Mouse (Mus musculus) CD4-positive, CD25-positive, alpha-beta regulatory T cell, adult 2 months (primary cell): ENCODE data around the gene Galnt7.

Experiments used
- DNase-seq: peaks from one replicate; pipeline ENCODE4 v3.0.0-alpha.2; 2012; ENCODE audit warnings: low read depth, low spot score

Galnt7 gene

DNA sequence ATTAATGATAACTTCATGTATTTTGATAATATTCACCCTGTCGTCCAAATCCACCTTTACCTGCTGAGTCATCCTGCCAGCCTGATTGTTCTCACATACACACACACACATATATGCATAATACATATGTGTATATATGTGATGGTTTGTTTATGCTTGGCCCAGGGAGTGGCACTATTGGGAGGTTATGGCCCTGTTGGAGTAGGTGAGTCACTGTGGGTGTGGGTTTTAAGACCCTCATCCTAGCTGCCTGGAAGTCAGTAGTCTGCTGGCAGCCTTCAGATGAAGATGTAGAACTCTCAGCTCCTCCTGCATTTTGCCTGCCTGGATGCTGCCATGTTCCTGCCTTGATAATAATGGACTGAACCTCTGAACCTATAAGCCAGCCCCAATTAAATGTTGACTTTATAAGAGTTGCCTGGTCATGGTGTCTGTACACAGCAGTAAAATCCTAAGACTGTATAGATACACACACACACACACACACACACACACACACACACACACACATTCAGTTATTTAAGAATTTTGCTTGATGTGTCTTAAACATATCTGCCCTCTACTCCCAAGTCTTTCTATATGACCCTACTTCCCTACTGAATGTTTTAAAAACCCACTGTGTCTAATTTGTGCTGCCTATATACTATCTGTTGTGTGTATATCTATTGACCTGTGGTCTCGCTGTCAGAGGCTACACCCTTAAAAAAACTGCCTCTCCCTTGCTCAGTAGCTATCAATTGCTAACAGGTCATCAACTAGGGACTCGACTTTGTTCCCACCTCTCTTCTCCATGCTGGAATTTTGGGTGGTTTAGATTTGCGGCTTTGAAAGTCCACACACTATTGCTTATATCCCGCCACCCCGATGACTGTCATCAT is 23.8 kb downstream of the Galnt7 start:
- DNase-seq: no peak

DNA sequence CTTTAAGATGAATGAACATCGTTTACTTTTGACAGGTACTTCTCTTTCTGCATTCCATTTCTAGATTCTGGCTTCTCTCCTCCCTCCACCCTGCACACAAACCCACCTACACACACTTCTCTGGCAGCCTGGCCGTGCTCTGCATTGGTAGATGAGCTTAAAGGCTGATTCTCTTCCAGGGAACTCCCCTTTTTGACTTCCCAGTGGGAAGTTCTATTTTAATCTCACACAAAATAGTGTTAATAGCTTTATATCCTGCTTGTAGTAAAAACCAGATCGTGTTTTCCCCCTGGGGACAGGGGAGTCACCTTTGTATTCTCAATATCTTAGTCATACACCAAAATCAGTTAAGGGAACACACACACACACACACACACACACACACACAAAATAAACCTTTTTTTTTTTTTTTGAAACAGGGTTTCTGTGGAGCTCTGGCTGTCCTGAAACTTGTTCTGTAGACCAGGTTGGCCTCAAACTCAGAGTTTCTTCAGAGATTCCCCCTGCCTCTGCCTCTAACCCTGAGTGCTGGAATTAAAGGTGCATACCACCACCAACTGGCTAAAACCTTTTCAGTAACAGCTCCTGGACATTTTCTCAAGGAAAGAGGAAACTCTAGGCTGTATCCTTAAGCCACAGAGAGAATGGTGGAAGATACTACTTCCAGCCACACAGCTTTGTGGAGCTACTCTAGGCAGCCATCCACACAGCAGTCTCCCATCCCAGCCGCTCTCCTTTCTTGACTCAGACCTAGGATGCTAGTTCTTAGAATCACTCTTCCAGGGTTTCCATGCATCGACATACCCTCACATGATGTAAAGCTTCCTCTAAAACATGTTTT is 24.7 kb downstream of the Galnt7 start:
- DNase-seq: no peak

DNA sequence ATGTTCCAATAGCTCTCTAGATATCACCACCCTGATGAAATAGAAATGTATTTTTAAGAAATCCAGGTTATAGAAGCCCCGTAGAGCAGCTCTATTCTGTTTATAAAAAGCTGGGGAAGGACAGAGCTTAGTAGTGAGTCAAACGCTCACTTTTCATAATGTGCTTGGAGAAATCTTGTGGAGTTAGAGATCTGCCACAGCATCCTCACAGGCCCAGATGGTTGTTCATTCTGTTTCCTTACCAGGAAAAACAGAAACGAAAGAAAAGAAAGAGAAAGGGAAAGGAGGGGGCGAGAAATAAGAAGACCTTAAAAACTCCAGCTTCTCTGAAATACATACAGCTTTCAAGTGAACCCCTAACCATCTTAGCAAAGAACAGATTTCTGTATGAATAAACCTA is 28.9 kb downstream of the Galnt7 start:
- DNase-seq: no peak

DNA sequence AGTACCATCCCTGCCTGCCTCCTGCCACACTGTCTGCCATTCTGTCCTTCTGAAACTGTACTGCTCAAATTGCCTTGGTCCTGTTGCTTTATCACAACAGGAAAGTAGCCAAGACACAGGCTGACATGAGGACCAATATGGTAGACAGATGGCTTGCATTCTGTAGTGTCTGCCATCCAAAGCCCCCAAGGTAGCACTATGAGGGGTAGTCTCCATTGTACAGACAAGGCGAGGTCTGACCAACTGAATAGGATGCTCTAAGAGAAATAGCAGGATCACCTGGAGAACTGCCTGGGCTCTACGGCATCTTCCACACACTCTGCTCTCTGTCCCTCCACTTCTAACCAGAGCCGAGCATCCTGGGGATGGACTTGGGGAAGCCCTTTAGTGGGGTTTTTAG is 29.8 kb downstream of the Galnt7 start:
- DNase-seq: no peak

DNA sequence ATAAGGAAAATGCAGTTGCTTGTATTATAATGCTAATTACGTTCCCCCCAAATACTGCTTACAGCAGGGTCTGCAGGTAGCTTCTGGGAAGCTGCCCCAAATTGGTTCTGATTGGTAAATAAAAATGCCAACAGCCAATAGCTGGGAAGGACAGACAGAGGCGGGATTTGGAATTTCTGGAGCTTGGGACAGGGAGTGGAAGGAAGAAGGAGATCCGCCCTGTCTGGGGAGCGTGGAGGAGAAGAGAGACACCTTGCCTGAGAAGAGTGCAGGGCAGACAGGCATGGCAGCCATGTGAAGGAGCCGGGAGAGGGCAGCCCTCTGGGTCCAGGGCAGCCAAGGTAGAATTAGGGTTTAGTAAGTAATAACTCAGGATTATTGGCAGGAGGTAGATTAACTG is 35.9 kb downstream of the Galnt7 start:
- DNase-seq: no peak

DNA sequence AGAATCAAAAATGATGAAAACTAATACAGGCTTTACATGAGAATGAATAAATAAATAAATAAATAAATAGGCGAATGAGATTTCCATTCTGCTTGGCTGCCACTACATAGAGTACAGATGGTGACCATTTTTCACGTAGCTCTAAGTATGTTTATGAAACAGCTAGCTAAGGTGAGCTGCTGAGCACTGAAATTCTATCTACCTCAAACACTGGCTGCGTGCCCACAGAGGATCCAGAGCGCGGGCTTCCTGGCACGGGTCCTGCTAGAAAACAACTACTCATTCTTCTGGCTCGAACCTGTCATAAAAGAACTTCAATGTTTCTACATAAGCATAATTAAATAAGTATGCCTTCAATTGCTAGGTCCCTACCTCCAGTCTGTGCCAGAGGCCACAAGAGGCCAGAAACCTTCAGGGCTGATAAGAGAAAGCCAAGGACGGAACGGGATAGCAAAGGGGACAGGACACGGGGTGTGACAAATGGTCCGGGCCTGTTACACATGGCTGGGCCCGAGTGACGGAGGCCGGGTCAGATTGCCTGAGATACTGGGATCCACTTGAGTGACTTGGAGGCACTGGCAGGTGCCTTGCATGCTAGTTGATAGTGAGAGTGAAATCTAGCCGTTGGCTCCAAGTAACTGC is 37.7 kb downstream of the Galnt7 start:
- no peak for DNase-seq

DNA sequence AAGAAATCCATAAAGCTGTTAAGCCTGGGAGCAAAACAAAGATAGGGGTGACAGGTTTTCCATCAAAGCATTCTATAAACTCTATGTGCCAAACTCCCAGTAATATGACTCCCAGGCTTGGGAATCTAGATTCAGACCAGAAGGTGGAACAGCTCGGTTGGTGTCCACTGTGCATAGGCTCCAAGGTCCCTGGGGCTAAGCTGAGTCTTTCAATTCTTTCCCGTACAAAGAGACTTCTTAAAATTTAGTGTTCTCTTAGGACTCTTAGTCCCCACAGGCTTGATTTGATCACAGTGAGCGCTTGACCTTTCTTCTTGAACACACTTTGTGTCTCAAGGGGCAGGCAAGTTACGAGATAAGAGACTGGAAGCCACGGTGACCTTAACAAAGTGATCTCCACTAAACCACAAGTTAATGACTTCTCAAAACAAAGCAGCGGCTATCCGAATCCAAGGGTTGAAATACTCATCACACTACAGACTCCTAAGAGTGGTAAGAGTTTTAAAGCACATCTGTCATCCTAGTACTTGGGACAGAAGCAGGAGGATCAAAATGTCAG is 41.3 kb downstream of the Galnt7 start:
- DNase-seq: no peak

DNA sequence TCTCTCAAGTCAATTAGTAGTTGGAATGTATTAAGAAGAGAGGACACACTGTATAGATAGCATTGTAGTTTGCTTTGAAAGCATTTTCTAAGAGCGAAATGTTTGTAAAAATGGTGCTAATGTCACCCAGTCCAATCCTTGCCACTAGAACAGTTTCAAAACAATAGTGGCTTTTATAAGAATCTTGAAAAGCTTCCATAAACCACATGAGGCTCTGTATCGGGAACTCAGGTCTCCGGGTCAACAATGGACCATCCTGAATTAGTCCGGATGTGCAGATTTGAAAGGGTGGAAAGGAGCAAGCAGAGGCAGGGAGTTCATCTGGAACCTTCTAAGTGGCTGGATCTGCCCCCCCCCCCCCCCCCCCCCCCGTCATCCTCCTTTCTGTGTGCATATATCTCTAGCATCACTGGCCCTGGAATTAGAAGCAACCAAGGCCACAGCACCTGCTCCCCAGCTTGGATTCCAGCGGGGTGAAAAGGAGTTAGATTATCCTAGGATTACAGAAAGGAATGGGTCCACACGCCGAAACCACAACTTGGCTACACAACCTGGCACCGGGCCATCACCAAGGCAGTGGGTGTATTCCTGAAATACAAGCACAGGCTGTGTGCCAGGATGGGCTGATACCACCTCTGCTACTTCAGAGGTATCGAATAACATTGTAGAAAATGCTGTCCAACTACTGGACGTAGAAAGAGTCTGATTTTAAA is 42.0 kb downstream of the Galnt7 start:
- no peak for DNase-seq

DNA sequence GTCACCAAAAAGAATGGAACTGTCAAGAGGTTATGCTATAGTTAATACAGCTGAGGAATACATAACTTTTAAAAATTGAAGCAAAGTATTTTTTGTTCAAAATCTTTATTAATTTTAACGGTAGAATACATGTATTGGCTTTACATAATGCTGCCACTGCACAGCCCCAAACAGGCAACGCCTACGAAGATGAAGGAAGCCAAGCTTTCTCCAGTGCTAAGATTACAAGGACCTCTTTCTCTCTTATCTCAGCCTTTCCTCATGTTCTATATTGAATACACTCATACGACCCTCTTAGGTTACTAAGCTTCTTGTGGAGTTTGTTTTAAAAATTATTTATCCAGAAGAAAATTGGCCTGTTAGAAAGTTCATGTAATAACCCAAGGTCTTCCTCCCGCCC is 50.3 kb downstream of the Galnt7 start:
- no peak for DNase-seq

DNA sequence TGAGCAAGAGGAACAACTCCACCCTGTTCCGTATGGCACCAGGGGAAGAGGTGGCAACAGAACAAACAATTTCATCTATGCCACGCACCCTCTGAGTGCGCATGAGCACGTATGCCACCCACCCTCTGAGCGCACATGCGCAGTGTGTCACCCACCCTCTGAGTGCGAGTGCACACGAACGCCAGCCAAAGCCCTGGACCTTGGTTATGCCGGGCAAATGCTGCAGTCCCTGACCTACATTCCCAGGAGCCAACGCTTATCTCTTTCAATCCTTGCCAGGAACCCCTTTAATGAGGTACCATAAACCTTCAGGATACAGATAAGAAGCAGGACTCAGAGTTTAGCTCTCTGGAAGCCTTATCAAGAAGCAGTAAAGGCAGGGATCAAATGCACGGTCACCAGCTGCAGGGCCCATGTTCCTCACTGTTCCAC is 50.8 kb downstream of the Galnt7 start:
- no peak for DNase-seq

DNA sequence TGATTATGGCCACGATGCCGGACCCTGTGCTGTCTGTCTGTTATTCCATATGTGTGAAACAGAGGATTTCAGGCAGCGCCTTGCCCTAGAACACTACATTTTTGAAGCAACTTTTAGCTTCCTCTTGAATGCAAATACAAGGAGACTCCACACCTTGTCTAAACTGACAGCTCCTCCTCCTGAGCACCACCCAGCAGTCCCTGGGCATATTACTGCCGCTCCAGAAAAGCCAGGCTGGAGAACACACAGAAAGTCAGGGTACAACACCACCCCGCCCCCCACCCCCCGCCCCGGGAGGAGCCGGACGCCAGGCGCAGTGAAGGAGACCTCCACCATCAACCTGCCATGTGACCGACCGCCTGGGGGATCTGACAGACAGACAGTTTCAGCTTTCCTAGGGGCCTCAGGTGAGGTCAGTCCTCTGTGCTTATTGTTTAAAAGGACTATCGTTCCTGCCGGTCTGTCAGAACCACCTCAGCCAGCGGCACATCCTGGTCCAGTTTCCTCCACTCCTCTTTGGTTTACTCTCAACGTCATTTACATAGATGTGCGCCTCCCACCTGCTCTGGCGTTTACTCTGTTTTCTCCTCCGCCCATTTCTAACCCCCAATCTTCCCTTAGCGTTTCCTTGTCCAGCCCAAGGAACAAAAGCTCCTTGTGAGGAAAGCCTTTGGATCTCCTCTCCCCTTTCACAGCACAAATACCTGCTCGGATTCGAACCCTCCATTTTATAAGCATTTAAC is 52.8 kb downstream of the Galnt7 start:
- DNase-seq: no peak

DNA sequence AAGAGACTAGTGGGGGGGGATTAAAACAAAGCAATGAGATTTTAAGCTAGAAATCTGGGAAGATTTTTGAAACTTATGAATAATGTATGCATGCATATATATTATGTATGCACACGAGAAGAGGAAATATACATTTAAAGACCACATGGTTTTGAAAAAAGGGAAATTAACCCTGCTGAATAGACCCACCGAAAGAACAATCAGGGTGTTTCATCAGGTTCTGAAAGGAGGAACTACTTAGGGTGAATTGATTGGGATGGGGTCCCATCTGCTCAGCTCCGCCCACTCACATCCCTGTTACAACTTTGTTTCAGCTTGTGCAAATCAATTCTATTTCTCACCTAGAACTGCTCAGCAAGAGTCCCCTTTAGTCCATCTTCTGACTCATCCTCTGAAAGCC is 57.0 kb downstream of the Galnt7 start:
- no peak for DNase-seq

DNA sequence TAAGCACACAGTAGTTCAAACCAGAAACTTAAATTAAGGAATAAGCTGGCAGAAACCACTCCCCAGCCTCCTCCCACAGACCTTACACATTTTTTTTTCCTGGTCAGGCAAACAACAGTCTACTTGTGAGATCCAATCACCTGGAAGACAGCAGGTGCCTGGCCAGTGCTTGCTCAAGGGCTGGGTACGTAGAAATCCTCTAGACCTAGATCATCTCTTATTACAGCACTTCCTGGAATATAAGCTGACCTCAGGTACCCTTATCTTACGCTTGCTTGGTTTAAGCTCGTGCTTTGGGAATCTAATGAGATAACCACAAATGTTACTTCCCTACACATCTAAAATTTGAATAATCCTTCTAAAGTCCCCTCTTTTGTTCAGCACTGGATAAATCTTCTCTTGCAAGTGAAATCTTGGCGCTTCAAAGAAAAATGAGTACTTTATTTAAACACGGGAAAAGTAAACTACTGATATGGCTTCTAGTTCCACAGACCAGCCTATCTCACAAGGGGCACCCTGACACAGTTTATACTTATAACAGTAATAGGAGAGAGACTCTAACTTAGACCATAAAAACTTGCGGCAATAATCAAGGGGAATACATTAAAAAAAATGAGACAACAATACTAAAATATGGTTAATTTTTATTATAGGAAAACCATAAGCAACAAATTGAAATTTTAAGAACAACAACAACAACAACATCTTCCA is 58.5 kb downstream of the Galnt7 start:
- no peak for DNase-seq

DNA sequence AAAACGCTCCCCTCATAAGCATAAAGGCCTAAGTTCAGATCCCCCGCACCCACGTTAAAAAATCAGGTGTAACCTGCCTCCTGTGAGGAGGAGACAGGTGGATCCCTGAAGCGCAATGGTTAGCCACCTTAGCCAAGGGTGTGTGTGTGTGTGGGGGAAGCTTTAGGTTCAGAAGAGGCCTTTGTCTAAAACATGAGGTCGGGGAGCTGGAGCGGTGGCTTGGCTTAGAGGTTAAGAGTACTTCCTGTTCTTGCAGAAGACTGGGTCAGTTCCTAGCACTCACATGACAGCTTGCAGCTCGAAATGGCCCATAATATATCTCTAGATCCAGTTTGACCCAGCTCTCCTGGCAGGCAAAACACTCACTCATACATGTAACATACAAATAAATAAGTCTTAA is 60.2 kb downstream of the Galnt7 start:
- peak; percentile 17 for DNase-seq

DNA sequence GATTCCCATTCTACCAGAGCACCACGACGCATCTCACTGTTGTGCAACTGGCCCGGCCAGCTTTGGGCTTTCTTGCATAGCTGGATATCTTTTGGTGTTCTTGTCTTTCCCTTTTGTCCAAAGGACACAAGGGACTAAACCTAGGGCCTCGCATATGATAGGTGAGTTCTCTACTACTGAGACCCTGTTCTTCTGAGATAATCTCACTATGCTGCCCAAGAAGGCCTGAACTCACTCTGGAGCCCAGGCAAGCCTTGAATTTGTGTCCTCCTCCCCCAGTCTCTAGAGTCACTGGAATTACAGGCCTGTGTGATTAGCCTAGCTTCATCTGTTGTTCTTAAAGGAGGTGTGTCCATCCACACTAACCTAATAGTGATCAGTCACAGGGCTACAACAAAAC is 61.2 kb downstream of the Galnt7 start:
- no peak for DNase-seq

DNA sequence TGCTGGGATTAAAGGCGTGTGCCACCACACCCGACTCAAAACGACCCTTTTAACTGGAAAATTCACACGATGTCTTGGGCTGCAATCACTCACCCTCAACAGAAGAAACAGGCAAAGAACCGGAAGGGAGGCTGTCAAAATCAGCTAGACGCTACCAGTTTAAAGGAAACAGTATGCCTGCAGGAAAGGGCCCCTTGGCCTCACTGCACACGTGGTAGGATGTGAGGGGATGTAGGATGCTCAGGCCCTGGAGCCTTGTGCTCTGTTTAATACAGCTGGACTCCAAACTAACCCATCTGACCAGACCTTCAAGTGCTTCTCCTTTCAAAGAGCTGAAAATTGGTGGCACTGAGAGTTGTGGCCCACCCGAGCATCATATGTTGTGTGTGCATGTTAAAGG is 62.8 kb downstream of the Galnt7 start:
- DNase-seq: no peak

DNA sequence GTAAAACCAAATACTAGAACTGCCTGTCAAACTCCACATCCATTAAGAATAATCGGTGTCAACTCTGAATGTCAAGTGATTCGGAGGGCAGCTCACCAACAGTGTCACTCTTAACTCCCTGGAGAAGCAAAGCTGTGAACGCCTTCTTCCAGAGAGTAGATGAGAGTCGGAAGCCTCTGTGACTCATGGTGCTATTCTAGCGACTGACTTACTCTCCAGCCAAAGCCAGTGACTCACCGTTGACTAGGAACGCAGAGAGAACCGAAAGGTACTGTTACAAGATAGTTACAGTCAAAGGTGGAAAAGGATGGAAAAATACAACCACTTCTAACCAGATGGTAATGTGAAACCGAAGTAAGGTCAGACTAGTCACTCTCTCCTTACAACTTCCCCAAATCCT is 63.7 kb downstream of the Galnt7 start:
- peak; percentile 11 for DNase-seq

DNA sequence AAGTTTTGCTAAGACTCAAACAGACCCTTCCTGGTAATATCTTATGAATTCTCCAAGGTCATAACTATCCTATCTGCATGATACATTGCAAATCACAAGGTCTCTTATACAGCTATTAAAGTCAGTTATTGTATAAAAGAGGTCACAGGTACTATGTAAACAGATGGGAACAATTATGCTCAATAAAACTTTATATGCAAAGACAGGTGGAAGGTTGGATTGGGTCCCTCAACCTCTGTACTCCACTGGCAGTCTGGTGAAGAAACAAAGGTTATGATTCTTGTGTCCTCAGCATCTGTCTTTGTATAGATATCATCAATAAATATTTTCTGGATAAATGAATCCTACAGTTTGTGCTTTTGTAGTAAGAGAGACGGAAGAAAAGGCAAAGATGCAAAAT is 64.2 kb downstream of the Galnt7 start:
- DNase-seq: no peak

DNA sequence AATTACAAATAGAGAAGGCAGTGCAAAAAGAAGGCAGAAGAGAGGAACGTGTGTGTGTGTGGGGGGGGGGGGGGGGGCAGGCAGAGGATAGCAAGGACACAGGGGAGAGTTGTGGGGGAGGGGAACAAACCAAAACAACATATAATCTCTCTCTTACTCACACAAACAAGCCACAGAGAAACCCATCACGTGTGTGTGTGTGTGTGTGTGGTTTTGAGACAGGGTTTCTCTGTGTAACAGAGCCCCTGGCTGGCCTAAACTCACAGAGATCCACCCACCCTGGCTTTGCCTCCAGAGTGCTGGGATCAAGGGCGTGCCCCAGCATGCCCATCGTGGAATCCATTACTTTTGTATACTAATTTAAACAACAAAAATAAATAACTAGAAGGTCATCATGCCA is 66.2 kb downstream of the Galnt7 start:
- DNase-seq: peak; percentile 10

DNA sequence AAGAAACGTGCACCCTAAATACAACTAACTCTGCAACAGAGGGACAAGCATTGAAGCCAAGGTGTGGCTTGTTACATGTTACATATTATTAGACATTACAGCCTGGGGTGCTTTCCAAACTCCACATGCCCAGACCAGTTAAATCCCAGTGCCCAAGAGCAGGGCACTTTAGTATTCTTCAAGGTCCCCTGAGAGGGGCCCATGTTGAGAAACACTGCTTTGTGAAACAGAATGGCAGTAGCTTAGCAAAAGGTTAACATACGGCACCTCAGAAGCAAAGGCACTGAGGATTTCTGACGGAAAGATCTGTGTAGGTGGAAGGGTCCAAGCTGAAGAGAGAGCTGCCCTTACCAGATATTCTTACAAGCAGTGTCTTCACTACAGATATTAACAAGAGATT is 67.0 kb downstream of the Galnt7 start:
- DNase-seq: no peak
